Mouse (Mus musculus): ENCODE data around the gene Rpl11. TPM values are rescaled to one million over a fixed set of nuclear protein-coding genes. Genes with fewer than 3 reads are reported as not detected.
A peak's percentile ranks its signal among the peaks of the same experiment; 100 is the strongest.
"Not testable (repeated sequence)": the region's sequence is repeated elsewhere in the genome, so short reads cannot be mapped to it uniquely, and the experiment has no call there.

The Rpl11 gene
- total RNA-seq, 2 experiments from 2014 or later, result 171 to 337 TPM

GRCm38 (mm10) chr4:136076776-136077538 is 23.7 kb upstream of the Rpl11 start:
- ATAC-seq (replicated peaks; ENCODE audit: low FRiP score, poor library complexity, severe bottlenecking), result no peak

DNA sequence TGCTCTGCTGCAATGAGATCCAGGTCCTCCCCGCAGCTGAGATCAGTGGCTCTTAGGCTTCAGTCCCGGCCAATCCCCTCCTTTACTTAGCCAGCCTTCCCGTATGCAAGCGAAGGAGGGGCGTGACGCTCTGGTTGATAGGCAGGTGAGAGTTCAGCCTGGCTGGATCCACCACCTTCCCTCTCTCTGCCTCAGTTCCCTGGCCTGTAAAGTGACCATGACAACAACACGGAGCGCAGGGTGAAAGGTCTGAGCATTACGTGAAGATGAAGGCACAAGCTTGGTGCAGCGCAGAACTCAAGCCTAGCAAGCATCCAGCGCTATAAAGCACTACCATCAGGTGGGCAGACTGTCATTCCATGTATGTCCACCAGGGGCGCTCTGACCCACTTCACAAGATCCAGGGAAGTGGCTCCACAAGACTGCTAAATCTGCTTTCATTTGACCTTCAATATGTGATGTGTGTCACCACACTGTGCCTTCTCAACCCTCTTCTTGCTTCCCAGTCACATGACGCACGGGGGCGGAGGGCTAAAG is 18.0 kb upstream of the Rpl11 start:
- ATAC-seq (replicated peaks; ENCODE audit: low FRiP score, poor library complexity, severe bottlenecking), result peak; percentile 78

DNA sequence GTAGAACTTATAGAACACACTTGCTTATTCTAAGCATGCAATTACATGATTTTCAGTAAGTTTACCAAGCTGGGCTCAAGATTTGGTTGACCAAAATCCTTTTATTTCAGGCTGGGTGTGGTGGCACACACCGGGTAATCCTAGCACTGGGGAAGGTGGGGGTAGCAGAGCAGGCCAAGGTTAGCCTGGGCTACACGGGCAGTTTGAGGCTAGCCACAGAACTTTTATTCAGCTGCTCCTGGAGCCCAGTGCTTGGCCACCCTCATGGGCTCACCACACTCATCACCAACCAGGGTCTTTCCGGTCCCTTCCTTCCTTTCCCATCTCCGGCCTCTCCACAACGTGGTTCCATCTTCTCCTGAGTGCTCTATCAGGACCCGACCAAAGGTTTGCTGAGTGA is 17.4 kb upstream of the Rpl11 start:
- no peak for ATAC-seq (replicated peaks; ENCODE audit: low FRiP score, poor library complexity, severe bottlenecking)

- ATAC-seq (replicated peaks; ENCODE audit: low FRiP score, poor library complexity, severe bottlenecking), result peak; percentile 66; the same call in 1 of the 2 replicates
Observed at GRCm38 (mm10) chr4:136069954-136070353, 16.7 kb upstream of the Rpl11 start.

DNA sequence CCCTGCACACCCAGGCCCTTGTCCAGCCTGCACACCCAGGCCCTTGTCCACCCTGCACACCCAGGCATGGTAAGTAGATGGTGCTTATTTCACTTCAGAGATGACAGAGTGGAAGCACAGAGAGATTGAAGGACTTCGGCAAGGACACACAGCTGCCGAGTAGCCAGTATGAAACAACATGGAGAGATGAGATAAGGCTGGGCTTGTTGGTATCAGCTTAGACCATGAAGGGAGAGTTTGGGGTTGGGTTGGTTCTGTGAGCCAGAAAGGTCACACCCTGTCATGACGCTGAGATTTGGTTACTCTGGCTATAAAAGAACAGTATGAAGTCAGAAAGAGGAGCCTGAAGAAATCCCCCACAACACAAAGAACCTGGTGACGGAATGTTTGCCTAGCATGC is 16.1 kb upstream of the Rpl11 start:
- ATAC-seq (replicated peaks; ENCODE audit: low FRiP score, poor library complexity, severe bottlenecking), result peak; percentile 59; the same call in 1 of the 2 replicates

GRCm38 (mm10) chr4:136063143-136063542 is 9.9 kb upstream of the Rpl11 start:
- ATAC-seq (replicated peaks; ENCODE audit: low FRiP score, poor library complexity, severe bottlenecking), result no peak

- not testable (repeated sequence) for ATAC-seq (replicated peaks; ENCODE audit: low FRiP score, poor library complexity, severe bottlenecking)
Observed at GRCm38 (mm10) chr4:136059800-136060488, 6.7 kb upstream of the Rpl11 start.

DNA sequence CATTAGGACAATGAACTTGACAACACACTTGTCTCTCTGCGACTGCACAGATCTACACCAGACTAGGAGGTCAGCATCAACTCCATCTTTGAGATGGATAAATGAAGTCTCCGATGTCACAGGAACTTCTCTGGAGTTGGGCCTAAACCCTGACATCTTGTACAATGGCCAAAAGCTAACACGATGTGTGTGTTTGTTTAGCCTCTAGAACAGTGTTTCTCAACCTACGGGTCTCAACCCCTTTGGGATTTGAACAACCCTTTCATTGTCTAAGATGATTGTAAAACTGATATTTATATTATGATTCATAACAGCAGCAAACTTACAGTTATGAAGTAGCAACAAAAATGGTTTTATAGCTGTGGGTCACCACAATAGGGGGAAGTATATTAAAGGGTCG is 4.7 kb upstream of the Rpl11 start:
- no peak for ATAC-seq (replicated peaks; ENCODE audit: low FRiP score, poor library complexity, severe bottlenecking)

- ATAC-seq (replicated peaks; ENCODE audit: low FRiP score, poor library complexity, severe bottlenecking), result no peak
Observed at GRCm38 (mm10) chr4:136056030-136056429, 2.8 kb upstream of the Rpl11 start.

- ATAC-seq (replicated peaks; ENCODE audit: low FRiP score, poor library complexity, severe bottlenecking), result no peak
Observed at GRCm38 (mm10) chr4:136053843-136054242, 615 bp upstream of the Rpl11 start.

- peak; percentile 11; the same call in 1 of the 2 replicates for ATAC-seq (replicated peaks; ENCODE audit: low FRiP score, poor library complexity, severe bottlenecking)
Observed at GRCm38 (mm10) chr4:136052534-136053246, 538 bp downstream of the Rpl11 start.

GRCm38 (mm10) chr4:136052060-136052459 is 1.2 kb downstream of the Rpl11 start:
- no peak for ATAC-seq (replicated peaks; ENCODE audit: low FRiP score, poor library complexity, severe bottlenecking)

- no peak for ATAC-seq (replicated peaks; ENCODE audit: low FRiP score, poor library complexity, severe bottlenecking)
Observed at GRCm38 (mm10) chr4:136050226-136050625, 3.0 kb downstream of the Rpl11 start.

- no peak for ATAC-seq (replicated peaks; ENCODE audit: low FRiP score, poor library complexity, severe bottlenecking)
Observed at GRCm38 (mm10) chr4:136048291-136049032, 4.8 kb downstream of the Rpl11 start.

- no peak for ATAC-seq (replicated peaks; ENCODE audit: low FRiP score, poor library complexity, severe bottlenecking)
Observed at GRCm38 (mm10) chr4:136047626-136048025, 5.6 kb downstream of the Rpl11 start.

DNA sequence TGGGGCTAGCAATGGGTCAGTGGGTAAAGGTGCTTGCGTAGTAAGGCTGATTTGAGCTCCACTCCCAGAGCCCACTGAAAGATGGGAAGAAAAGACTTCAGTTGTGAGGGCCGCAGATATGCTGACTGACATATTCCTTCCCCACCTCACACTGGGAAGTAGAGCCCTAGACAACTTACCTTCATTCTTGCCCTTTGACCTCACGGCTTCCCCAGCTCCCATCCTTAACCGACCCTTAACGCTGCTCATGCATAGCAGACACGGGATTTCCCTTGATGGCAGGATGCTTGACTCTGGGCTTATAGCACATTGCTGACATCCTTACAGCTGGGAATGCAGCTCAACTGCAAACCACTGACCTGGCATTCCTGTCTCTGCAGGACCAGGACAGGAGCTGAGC is 6.3 kb downstream of the Rpl11 start:
- no peak for ATAC-seq (replicated peaks; ENCODE audit: low FRiP score, poor library complexity, severe bottlenecking)

DNA sequence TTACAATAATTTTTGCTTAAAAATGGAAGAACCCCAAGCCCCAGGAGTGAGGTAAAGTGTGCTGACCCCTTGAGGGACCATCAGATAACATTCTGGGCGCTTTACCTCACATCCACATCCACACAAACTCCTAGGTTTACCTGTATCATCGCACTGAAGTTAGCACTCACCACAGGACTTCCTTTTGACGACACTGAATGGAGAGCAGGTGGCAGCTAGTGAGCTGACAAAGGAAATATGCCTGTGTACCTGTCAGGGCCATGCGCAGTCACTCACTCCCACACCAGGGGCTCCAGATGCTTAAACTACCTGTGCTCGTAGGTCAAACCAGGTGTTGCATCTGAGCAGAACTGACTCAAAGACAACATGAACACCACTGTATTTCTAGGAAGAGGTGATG is 8.1 kb downstream of the Rpl11 start:
- ATAC-seq (replicated peaks; ENCODE audit: low FRiP score, poor library complexity, severe bottlenecking), result no peak

DNA sequence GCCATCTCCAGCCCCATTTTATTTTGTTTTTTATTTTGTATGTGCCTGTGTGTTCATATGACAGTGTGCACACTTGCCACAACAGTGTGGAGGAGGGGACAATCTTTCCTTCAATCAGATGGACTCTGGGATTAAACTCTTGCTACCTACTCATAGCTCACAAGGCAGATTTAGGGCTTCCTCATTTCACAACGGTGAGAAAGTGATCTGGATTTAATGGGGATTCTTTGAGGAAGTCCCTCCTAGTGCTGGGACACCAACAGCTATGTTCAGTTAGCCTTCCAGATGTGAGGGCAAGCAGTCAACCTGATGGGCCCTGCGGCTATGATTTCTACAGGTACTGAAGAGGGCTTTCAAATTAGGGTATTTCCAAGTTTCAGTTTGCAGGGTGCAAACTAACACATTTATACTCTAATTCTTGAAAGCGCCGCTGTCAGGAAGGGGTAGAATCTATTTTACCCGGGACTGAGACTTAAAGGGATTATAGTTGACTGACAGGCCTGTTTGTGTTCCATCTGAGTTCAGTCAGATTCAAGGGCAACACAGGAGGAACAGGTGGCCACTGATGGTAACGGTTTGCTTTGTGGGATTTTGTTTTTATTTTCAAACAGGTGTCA is 9.3 kb downstream of the Rpl11 start:
- ATAC-seq (replicated peaks; ENCODE audit: low FRiP score, poor library complexity, severe bottlenecking), result no peak

DNA sequence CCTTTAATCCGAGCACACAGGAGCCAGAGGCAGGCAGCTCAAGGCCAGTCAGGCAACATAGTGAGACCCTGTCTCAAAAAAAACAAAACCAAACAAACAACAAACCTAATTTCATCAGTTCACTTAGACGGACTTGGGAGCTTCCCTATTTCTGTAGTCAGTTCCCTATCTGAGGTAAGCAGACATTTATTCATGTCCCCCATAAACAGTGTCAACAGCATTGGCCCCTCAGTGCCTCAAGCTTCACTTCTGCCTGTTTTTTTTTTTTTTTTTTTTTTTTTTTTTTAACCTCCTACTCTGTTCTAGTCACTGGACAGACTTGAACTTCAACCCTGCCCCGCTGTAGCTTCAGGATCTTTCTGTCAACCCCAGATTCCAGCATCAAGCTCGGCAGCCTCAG is 18.1 kb downstream of the Rpl11 start:
- ATAC-seq (replicated peaks; ENCODE audit: low FRiP score, poor library complexity, severe bottlenecking), result no peak
